Mouse (Mus musculus): ENCODE results near the gene Fam189a1. TPM values are rescaled to one million over a fixed set of nuclear protein-coding genes. Genes with fewer than 3 reads are reported as not detected.

Fam189a1 gene
- polyA plus RNA-seq, 1 experiment from 2014 or later, result 0.49 TPM

- no peak overlapping the region for H3K9ac ChIP-seq (ENCODE audit: low read depth, low read length)
- WGBS (ENCODE audit: insufficient replicate concordance), result 71% methylated on average over 7 of the region's 7 CpGs
- H3K9me3 ChIP-seq (replicated peaks; ENCODE audit: control insufficient read depth, low read length), result no peaks in the 10 kb centered on the region
- H3K27ac ChIP-seq (ENCODE audit: low read depth, low read length), result no peak overlapping the region
- no peak overlapping the region for H3K4me2 ChIP-seq
- H3K4me1 ChIP-seq (ENCODE audit: control insufficient read depth, insufficient read depth, low read length), result no peaks in the 10 kb centered on the region; the same call in 1 of the 2 replicates
- no peak overlapping the region for H3K4me3 ChIP-seq (ENCODE audit: low read depth, low read length)
- H3K36me3 ChIP-seq (ENCODE audit: control insufficient read depth, insufficient read depth, low read length), result no peaks in the 10 kb centered on the region
- peaks cover 40% of the 10 kb centered on the region for H3K27me3 ChIP-seq (ENCODE audit: control insufficient read depth, insufficient read depth, low read length)
- no peak for ATAC-seq (replicated peaks; ENCODE audit: insufficient number of reproducible peaks, low FRiP score, low TSS enrichment)
Measured at GRCm38 (mm10) chr7:65153846-65154245, 2.5 kb downstream of the Fam189a1 start.

DNA sequence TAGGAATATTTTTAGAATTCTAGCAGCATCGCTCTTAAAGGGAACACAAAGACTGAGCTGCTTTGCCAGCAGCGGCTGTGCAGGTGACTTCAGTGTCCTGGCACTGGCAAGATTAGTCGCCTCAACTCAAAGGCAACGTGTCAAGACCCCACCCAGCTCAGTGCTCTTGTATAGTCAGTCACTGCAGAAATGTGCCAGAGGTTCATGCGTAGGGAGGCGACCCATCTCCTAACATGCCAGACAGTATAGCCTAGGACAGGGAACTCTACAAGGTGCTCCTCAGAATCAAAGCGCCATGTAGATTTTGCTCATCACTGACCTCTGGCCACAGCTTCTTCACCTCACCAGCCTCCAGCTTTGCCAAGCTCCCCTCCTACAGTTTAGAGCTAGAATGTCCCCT, 4.8 kb downstream of the Fam189a1 start:
- H3K27ac ChIP-seq (ENCODE audit: low read depth, low read length), result no peak overlapping the region
- H3K4me2 ChIP-seq, result no peak overlapping the region
- no peaks in the 10 kb centered on the region; the same call in 1 of the 2 replicates for H3K4me1 ChIP-seq (ENCODE audit: control insufficient read depth, insufficient read depth, low read length)
- no peak overlapping the region for H3K4me3 ChIP-seq (ENCODE audit: low read depth, low read length)
- ATAC-seq (replicated peaks; ENCODE audit: insufficient number of reproducible peaks, low FRiP score, low TSS enrichment), result no peak
- 83% methylated on average over 7 of the region's 7 CpGs for WGBS (ENCODE audit: insufficient replicate concordance)
- H3K9me3 ChIP-seq (replicated peaks; ENCODE audit: control insufficient read depth, low read length), result no peaks in the 10 kb centered on the region
- H3K9ac ChIP-seq (ENCODE audit: low read depth, low read length), result no peak overlapping the region
- no peaks in the 10 kb centered on the region for H3K36me3 ChIP-seq (ENCODE audit: control insufficient read depth, insufficient read depth, low read length)
- H3K27me3 ChIP-seq (ENCODE audit: control insufficient read depth, insufficient read depth, low read length), result peaks cover 17% of the 10 kb centered on the region

DNA sequence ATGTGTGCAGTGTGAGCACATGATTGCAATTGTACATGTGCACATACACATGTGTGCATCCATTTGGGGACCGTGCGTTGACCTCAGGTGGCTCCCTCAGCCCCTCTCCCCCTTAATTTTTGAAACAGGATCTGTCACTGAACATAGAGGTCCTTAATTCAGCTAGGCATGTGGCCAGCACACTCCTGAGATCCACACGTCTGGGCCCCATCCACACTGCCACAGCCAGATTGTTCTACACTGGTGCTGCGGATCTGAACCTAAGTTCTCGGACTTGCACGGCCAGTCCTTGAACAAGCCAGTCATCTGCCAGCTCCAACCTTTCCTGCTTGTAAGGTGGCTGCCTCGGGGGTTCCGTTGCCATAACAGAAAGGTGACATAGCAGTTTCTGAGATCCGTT, 7.3 kb downstream of the Fam189a1 start:
- peaks cover 3% of the 10 kb centered on the region for H3K27me3 ChIP-seq (ENCODE audit: control insufficient read depth, insufficient read depth, low read length)
- no peak for ATAC-seq (replicated peaks; ENCODE audit: insufficient number of reproducible peaks, low FRiP score, low TSS enrichment)
- H3K9ac ChIP-seq (ENCODE audit: low read depth, low read length), result no peak overlapping the region
- H3K4me1 ChIP-seq (ENCODE audit: control insufficient read depth, insufficient read depth, low read length), result no peaks in the 10 kb centered on the region
- WGBS (ENCODE audit: insufficient replicate concordance), result 79% methylated on average over 9 of the region's 9 CpGs
- H3K4me3 ChIP-seq (ENCODE audit: low read depth, low read length), result no peak overlapping the region
- no peaks in the 10 kb centered on the region for H3K36me3 ChIP-seq (ENCODE audit: control insufficient read depth, insufficient read depth, low read length)
- H3K27ac ChIP-seq (ENCODE audit: low read depth, low read length), result no peak overlapping the region
- H3K9me3 ChIP-seq (replicated peaks; ENCODE audit: control insufficient read depth, low read length), result no peaks in the 10 kb centered on the region
- H3K4me2 ChIP-seq, result no peak overlapping the region

DNA sequence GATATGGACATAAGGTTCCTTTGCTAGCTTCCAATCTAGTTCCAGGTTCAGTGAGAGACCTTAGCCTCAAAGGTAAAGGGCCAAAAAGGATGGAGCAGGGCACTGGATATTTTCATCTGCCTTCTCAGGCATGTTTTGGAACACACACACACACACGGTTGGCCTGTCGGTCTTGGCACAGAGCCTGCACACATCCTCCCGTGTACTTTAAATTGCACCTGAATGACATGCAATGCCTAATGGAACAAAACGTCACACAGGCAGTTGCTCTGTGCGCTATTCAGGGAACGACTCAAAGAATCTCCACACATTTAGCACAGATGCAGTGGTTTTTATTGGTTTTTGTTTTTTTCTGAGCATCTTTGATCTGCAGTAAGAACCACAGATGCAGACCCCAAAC, 11.5 kb downstream of the Fam189a1 start:
- ATAC-seq (replicated peaks; ENCODE audit: insufficient number of reproducible peaks, low FRiP score, low TSS enrichment), result no peak
- no peak overlapping the region for H3K9ac ChIP-seq (ENCODE audit: low read depth, low read length)
- no peak overlapping the region for H3K27ac ChIP-seq (ENCODE audit: low read depth, low read length)
- H3K27me3 ChIP-seq (ENCODE audit: control insufficient read depth, insufficient read depth, low read length), result no peaks in the 10 kb centered on the region; the same call in 1 of the 2 replicates
- H3K4me3 ChIP-seq (ENCODE audit: low read depth, low read length), result no peak overlapping the region
- no peaks in the 10 kb centered on the region for H3K9me3 ChIP-seq (replicated peaks; ENCODE audit: control insufficient read depth, low read length)
- H3K36me3 ChIP-seq (ENCODE audit: control insufficient read depth, insufficient read depth, low read length), result no peaks in the 10 kb centered on the region
- no peak overlapping the region for H3K4me2 ChIP-seq
- 70% methylated on average over 6 of the region's 6 CpGs for WGBS (ENCODE audit: insufficient replicate concordance)
- H3K4me1 ChIP-seq (ENCODE audit: control insufficient read depth, insufficient read depth, low read length), result no peaks in the 10 kb centered on the region

DNA sequence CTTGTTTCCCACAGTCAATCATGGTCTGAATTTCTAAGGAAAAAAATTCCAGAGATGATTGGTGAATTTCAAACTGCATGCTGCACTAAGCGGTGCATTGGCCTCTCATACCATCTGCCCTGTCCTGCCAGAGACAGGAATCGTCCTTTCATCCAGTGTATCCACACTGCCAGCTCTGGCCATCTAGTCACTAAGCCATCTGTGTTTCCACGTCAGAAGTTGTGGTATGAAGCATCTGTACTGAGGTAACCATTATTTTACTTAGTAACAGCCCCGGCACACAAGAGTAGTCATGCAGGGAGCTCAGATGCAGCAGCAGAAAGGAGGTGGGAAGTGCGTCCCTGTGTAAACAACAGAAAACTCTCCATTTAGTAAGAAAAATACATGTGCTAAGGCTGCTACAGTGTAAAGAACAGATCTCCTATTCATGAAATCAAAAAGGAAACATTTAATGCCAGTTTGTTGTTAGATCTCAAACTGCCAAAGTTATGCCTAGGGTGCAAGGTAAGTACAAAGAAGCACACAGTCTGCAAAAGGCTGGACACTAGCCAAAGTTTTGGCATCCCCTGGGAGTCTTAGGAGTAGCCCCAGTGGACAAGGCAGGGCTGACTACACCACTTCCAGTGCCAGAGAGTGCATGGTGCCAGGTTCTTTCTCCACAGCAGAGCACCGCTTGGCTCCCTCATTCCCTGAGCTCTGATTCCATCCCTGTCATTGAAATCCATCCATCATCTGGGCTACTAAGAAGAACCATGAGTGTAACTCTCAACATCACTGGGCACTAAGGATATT, 14.3 kb downstream of the Fam189a1 start:
- no peaks in the 10 kb centered on the region for H3K9me3 ChIP-seq (replicated peaks; ENCODE audit: control insufficient read depth, low read length)
- H3K9ac ChIP-seq (ENCODE audit: low read depth, low read length), result no peak overlapping the region
- no peaks in the 10 kb centered on the region for H3K4me1 ChIP-seq (ENCODE audit: control insufficient read depth, insufficient read depth, low read length)
- no peak overlapping the region for H3K4me3 ChIP-seq (ENCODE audit: low read depth, low read length)
- 64% methylated on average over 6 of the region's 6 CpGs for WGBS (ENCODE audit: insufficient replicate concordance)
- H3K27me3 ChIP-seq (ENCODE audit: control insufficient read depth, insufficient read depth, low read length), result no peaks in the 10 kb centered on the region
- H3K27ac ChIP-seq (ENCODE audit: low read depth, low read length), result no peak overlapping the region
- no peak for ATAC-seq (replicated peaks; ENCODE audit: insufficient number of reproducible peaks, low FRiP score, low TSS enrichment)
- no peak overlapping the region for H3K4me2 ChIP-seq
- no peaks in the 10 kb centered on the region for H3K36me3 ChIP-seq (ENCODE audit: control insufficient read depth, insufficient read depth, low read length)

DNA sequence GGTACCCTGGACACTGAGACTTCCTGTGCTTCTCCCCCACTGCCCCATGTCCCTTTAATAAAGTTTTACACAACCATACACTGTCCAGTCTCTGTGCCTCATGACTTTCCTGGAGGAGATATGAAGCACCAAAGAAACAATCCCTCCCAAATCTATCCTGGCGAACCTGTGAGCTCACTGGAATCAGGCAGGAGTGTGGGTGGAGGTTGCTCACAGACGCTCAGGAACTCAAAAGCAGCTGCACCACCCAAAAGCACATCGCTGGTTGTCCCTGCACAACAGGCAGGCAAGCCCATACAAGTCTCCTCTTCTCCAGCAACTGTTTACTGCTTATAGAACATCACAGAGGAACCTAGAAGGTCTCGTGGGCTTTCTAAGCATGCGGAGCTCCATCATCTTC, 15.5 kb downstream of the Fam189a1 start:
- 71% methylated on average over 5 of the region's 5 CpGs for WGBS (ENCODE audit: insufficient replicate concordance)
- ATAC-seq (replicated peaks; ENCODE audit: insufficient number of reproducible peaks, low FRiP score, low TSS enrichment), result no peak
- H3K9me3 ChIP-seq (replicated peaks; ENCODE audit: control insufficient read depth, low read length), result no peaks in the 10 kb centered on the region
- no peak overlapping the region for H3K9ac ChIP-seq (ENCODE audit: low read depth, low read length)
- no peaks in the 10 kb centered on the region for H3K27me3 ChIP-seq (ENCODE audit: control insufficient read depth, insufficient read depth, low read length)
- H3K4me1 ChIP-seq (ENCODE audit: control insufficient read depth, insufficient read depth, low read length), result no peaks in the 10 kb centered on the region
- no peak overlapping the region for H3K27ac ChIP-seq (ENCODE audit: low read depth, low read length)
- H3K4me2 ChIP-seq, result no peak overlapping the region
- no peak overlapping the region for H3K4me3 ChIP-seq (ENCODE audit: low read depth, low read length)
- H3K36me3 ChIP-seq (ENCODE audit: control insufficient read depth, insufficient read depth, low read length), result no peaks in the 10 kb centered on the region

GRCm38 (mm10) chr7:65140099-65140498, 16.3 kb downstream of the Fam189a1 start:
- 68% methylated on average over 5 of the region's 5 CpGs for WGBS (ENCODE audit: insufficient replicate concordance)
- Histone ChIP-seq H3K9me3 (replicated peaks; ENCODE audit: control insufficient read depth, low read length) (no peaks in the 10 kb centered on the region), H3K4me1 (ENCODE audit: control insufficient read depth, insufficient read depth, low read length) (no peaks in the 10 kb centered on the region), H3K4me3 (ENCODE audit: low read depth, low read length) (no peak overlapping the region), H3K27ac (ENCODE audit: low read depth, low read length) (no peak overlapping the region), H3K36me3 (ENCODE audit: control insufficient read depth, insufficient read depth, low read length) (no peaks in the 10 kb centered on the region), H3K4me2 (no peak overlapping the region), H3K27me3 (ENCODE audit: control insufficient read depth, insufficient read depth, low read length) (no peaks in the 10 kb centered on the region), H3K9ac (ENCODE audit: low read depth, low read length) (no peak overlapping the region)
- no peak for ATAC-seq (replicated peaks; ENCODE audit: insufficient number of reproducible peaks, low FRiP score, low TSS enrichment)

GRCm38 (mm10) chr7:65123766-65124165, 32.6 kb downstream of the Fam189a1 start:
- 0 out of 2 replicates have a peak, but pooled peaks cover 2% of the 10 kb centered on the region for H3K27me3 ChIP-seq (ENCODE audit: control insufficient read depth, insufficient read depth, low read length)
- no peaks in the 10 kb centered on the region for H3K9me3 ChIP-seq (replicated peaks; ENCODE audit: control insufficient read depth, low read length)
- H3K9ac ChIP-seq (ENCODE audit: low read depth, low read length), result no peak overlapping the region
- 73% methylated on average over 3 of the region's 3 CpGs for WGBS (ENCODE audit: insufficient replicate concordance)
- peaks cover 6% of the 10 kb centered on the region; the same call in 1 of the 2 replicates for H3K4me1 ChIP-seq (ENCODE audit: control insufficient read depth, insufficient read depth, low read length)
- no peak overlapping the region for H3K27ac ChIP-seq (ENCODE audit: low read depth, low read length)
- no peak overlapping the region for H3K4me2 ChIP-seq
- no peaks in the 10 kb centered on the region for H3K36me3 ChIP-seq (ENCODE audit: control insufficient read depth, insufficient read depth, low read length)
- no peak for ATAC-seq (replicated peaks; ENCODE audit: insufficient number of reproducible peaks, low FRiP score, low TSS enrichment)
- no peak overlapping the region for H3K4me3 ChIP-seq (ENCODE audit: low read depth, low read length)

DNA sequence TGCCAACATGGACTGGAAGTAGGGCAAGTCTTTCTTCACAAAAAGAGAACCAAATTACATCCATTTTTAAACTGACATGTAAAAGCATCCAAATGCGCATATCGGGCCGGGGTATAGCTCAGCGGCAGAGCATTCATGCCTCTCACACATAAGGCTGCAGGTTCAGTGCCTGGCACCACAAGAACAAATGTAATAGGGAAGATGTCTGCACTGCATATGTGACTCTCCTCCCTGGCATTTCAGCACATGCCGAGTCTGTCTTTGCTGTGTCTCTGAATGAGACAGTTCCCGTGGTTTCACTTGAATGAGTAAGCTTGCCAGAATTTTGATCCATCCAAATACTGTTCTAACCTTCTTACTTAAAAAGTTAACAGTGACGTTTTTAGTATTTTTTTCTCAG, 39.5 kb downstream of the Fam189a1 start:
- no peaks in the 10 kb centered on the region for H3K9me3 ChIP-seq (replicated peaks; ENCODE audit: control insufficient read depth, low read length)
- no peak overlapping the region for H3K4me3 ChIP-seq (ENCODE audit: low read depth, low read length)
- WGBS (ENCODE audit: insufficient replicate concordance), result 82% methylated on average over 7 of the region's 7 CpGs
- no peak overlapping the region for H3K4me2 ChIP-seq
- H3K4me1 ChIP-seq (ENCODE audit: control insufficient read depth, insufficient read depth, low read length), result 0 out of 2 replicates have a peak, but pooled peaks cover 4% of the 10 kb centered on the region
- ATAC-seq (replicated peaks; ENCODE audit: insufficient number of reproducible peaks, low FRiP score, low TSS enrichment), result no peak
- H3K36me3 ChIP-seq (ENCODE audit: control insufficient read depth, insufficient read depth, low read length), result no peaks in the 10 kb centered on the region
- H3K9ac ChIP-seq (ENCODE audit: low read depth, low read length), result no peak overlapping the region
- H3K27me3 ChIP-seq (ENCODE audit: control insufficient read depth, insufficient read depth, low read length), result no peaks in the 10 kb centered on the region
- no peak overlapping the region for H3K27ac ChIP-seq (ENCODE audit: low read depth, low read length)
